Mouse (Mus musculus) G1E (cell line): ENCODE results near the gene Atg14.

ENCODE experiments used
- CTCF ChIP-seq: IDR thresholded peaks from 2 replicates; pipeline ENCODE4 v1.5.1; 2012; ENCODE audit warnings: low read depth, low read length, inconsistent platforms, mixed read lengths
- GATA1 ChIP-seq: IDR thresholded peaks from 2 replicates; pipeline ENCODE4 v1.6.1; 2012; ENCODE audit warnings: borderline replicate concordance, low read length, inconsistent platforms, mixed read lengths
- GATA2 ChIP-seq: IDR thresholded peaks from 2 replicates; pipeline ENCODE4 v1.6.1; 2012; ENCODE audit warnings: low read depth, low read length, inconsistent platforms, borderline replicate concordance
- POLR2AphosphoS5 ChIP-seq: IDR thresholded peaks from 2 replicates; pipeline ENCODE4 v1.6.1; 2012; ENCODE audit warnings: low read depth, low read length, inconsistent platforms; ENCODE audit not compliant: insufficient replicate concordance
- TAL1 ChIP-seq: conservative IDR thresholded peaks from 2 replicates; pipeline ENCODE4 v1.6.1; 2012; ENCODE audit warnings: low read depth, low read length, inconsistent platforms, mixed read lengths

- TF ChIP-seq TAL1 (no peak), CTCF (no peak), GATA1 (no peak), POLR2AphosphoS5 (no peak), GATA2 (no peak)
These were observed 36.3 kb downstream of the Atg14 start for GRCm38 (mm10) chr14:47534176-47534525.
